Mouse (Mus musculus): ENCODE measurements at regions not wholly inside any gene's neighbourhood (a gene's known extent, or its start where the extent isn't known, plus 50 kb on each side); places are given as distances from the start of the nearest gene placed in this dataset.

GRCm38 (mm10) chr15:72381164-72381563 is 1453.2 kb upstream of the Gm6569 start:
- intact Hi-C loops (cut with DNase I) = no loop called here
- no peak for DNase-seq (ENCODE audit: extremely low spot score in 1 of 2, low spot score in 2 of 2)

GRCm38 (mm10) chr15:72381744-72382143 is 1452.6 kb upstream of the Gm6569 start:
- intact Hi-C loops (cut with DNase I) = no loop called here
- no peak for DNase-seq (ENCODE audit: extremely low spot score in 1 of 2, low spot score in 2 of 2)

- DNase-seq (ENCODE audit: extremely low spot score in 1 of 2, low spot score in 2 of 2) = no peak
- intact Hi-C loops (cut with DNase I) = no loop called here
Observed at GRCm38 (mm10) chr15:72382521-72382920, 1451.8 kb upstream of the Gm6569 start.

- intact Hi-C loops (cut with DNase I) = no loop called here
- no peak for DNase-seq (ENCODE audit: extremely low spot score in 1 of 2, low spot score in 2 of 2)
Observed at GRCm38 (mm10) chr15:72383062-72383461, 1451.3 kb upstream of the Gm6569 start.

GRCm38 (mm10) chr15:72383470-72383869 is 1450.9 kb upstream of the Gm6569 start:
- intact Hi-C loops (cut with DNase I) = no loop called here
- no peak for DNase-seq (ENCODE audit: extremely low spot score in 1 of 2, low spot score in 2 of 2)

- intact Hi-C loops (cut with DNase I) = no loop called here
- DNase-seq (ENCODE audit: extremely low spot score in 1 of 2, low spot score in 2 of 2) = no peak
Observed at GRCm38 (mm10) chr15:72393226-72393625, 1441.1 kb upstream of the Gm6569 start.

GRCm38 (mm10) chr15:72411956-72412355 is 1422.4 kb upstream of the Gm6569 start:
- DNase-seq (ENCODE audit: extremely low spot score in 1 of 2, low spot score in 2 of 2) = peak in 1 of 2 experiments; percentile 9
- intact Hi-C loops (cut with DNase I) = no loop called here
